8 mouse cellular contexts compared by ENCODE assay signal in genomic region chr11:75537491-75538183, GRCm38 (mm10). TPM values are rescaled to one million over a fixed set of nuclear protein-coding genes. Genes with fewer than 3 reads are reported as not detected.
DNase-seq lines count a peak whose midpoint lies in the region; ATAC-seq lines count a peak whose summit lies in the region.

No protein-coding gene starts in this region.

- H3K27ac ChIP-seq in midbrain, embryonic 10.5 days (replicated peaks), result peak overlapping the region; percentile 68
- no peak overlapping the region for H3K27ac ChIP-seq in midbrain, embryonic 16.5 days (ENCODE audit: low read length)
- no peak overlapping the region for H3K27ac ChIP-seq in embryonic facial prominence, embryonic 11.5 days (replicated peaks; ENCODE audit: low read depth, low read length)
- H3K27ac ChIP-seq in intestine, embryonic 16.5 days (ENCODE audit: low read length), result peak overlapping the region; percentile 51

- H3K9ac ChIP-seq in midbrain, embryonic 16.5 days (ENCODE audit: low read depth, low read length), result no peak overlapping the region
- H3K9ac ChIP-seq in embryonic facial prominence, embryonic 11.5 days (replicated peaks; ENCODE audit: low read length), result no peak overlapping the region; the same call in 1 of the 2 replicates
- H3K9ac ChIP-seq in intestine, embryonic 16.5 days (ENCODE audit: low read depth, low read length), result peak overlapping the region; percentile 8; the same call in 1 of the 2 replicates

- WGBS in midbrain, embryonic 10.5 days, result 48% methylated on average over 11 of the region's 11 CpGs
- WGBS in midbrain, embryonic 16.5 days, result 42% methylated on average over 11 of the region's 11 CpGs
- 45% methylated on average over 11 of the region's 11 CpGs for WGBS in embryonic facial prominence, embryonic 11.5 days
- 55% methylated on average over 11 of the region's 11 CpGs for WGBS in intestine, embryonic 16.5 days

- H3K4me3 ChIP-seq in midbrain, embryonic 10.5 days, result no peak overlapping the region
- no peak overlapping the region for H3K4me3 ChIP-seq in midbrain, embryonic 16.5 days (ENCODE audit: low read depth, low read length)
- no peak overlapping the region for H3K4me3 ChIP-seq in embryonic facial prominence, embryonic 11.5 days (ENCODE audit: low read depth, low read length)
- H3K4me3 ChIP-seq in intestine, embryonic 16.5 days (ENCODE audit: low read length), result no peak overlapping the region

- ATAC-seq in midbrain, embryonic 16.5 days, result no peak
- peak; percentile 49; the same call in 1 of the 2 replicates for ATAC-seq in embryonic facial prominence, embryonic 11.5 days (replicated peaks; ENCODE audit: insufficient number of reproducible peaks, low FRiP score, low TSS enrichment, low read depth)
- ATAC-seq in intestine, embryonic 16.5 days, result no peak
- no peak for ATAC-seq in frontal cortex, adult (ENCODE audit: low TSS enrichment)

- DNase-seq in midbrain, embryonic 10.5 days (ENCODE audit: low spot score), result no peak
- no peak for DNase-seq in embryonic facial prominence, embryonic 11.5 days (ENCODE audit: low spot score)
- DNase-seq in natural killer cell, adult 2 months (ENCODE audit: low spot score in 2 of 2), result peak; percentile 26 to 41
- no peak for DNase-seq in left cerebral cortex, adult 8-10 months (ENCODE audit: low spot score in 2 of 2)
- DNase-seq in right cerebral cortex, adult 18-20 months, result no peak

- H3K9me3 ChIP-seq in midbrain, embryonic 10.5 days (replicated peaks), result no peaks in the 10 kb centered on the region
- H3K9me3 ChIP-seq in midbrain, embryonic 16.5 days (replicated peaks; ENCODE audit: control insufficient read depth, low read length, poor library complexity, severe bottlenecking), result no peaks in the 10 kb centered on the region
- H3K9me3 ChIP-seq in embryonic facial prominence, embryonic 11.5 days (replicated peaks; ENCODE audit: control insufficient read depth, low read length), result no peaks in the 10 kb centered on the region
- no peaks in the 10 kb centered on the region for H3K9me3 ChIP-seq in intestine, embryonic 16.5 days (ENCODE audit: control insufficient read depth, low read length)

- no peak overlapping the region for H3K4me2 ChIP-seq in midbrain, embryonic 16.5 days (ENCODE audit: low read length)
- H3K4me2 ChIP-seq in embryonic facial prominence, embryonic 11.5 days (ENCODE audit: low read depth, low read length), result no peak overlapping the region
- no peak overlapping the region for H3K4me2 ChIP-seq in intestine, embryonic 16.5 days (ENCODE audit: low read depth, low read length)

- H3K36me3 ChIP-seq in midbrain, embryonic 10.5 days, result no peaks in the 10 kb centered on the region
- H3K36me3 ChIP-seq in midbrain, embryonic 16.5 days (ENCODE audit: control insufficient read depth, insufficient read depth, low read length), result no peaks in the 10 kb centered on the region
- H3K36me3 ChIP-seq in embryonic facial prominence, embryonic 11.5 days (replicated peaks; ENCODE audit: control insufficient read depth, insufficient read depth, low read depth, low read length), result no peaks in the 10 kb centered on the region
- no peaks in the 10 kb centered on the region for H3K36me3 ChIP-seq in intestine, embryonic 16.5 days (ENCODE audit: control insufficient read depth, insufficient read depth, low read length)

- H3K4me1 ChIP-seq in midbrain, embryonic 10.5 days, result peaks cover 47% of the 10 kb centered on the region
- peaks cover 29% of the 10 kb centered on the region for H3K4me1 ChIP-seq in midbrain, embryonic 16.5 days (ENCODE audit: control insufficient read depth, insufficient read depth, low read length)
- H3K4me1 ChIP-seq in embryonic facial prominence, embryonic 11.5 days (ENCODE audit: control insufficient read depth, insufficient read depth, low read length), result peaks cover 3% of the 10 kb centered on the region; the same call in 1 of the 2 replicates
- H3K4me1 ChIP-seq in intestine, embryonic 16.5 days (ENCODE audit: control insufficient read depth, insufficient read depth, low read length), result peaks cover 27% of the 10 kb centered on the region

- peaks cover 8% of the 10 kb centered on the region for H3K27me3 ChIP-seq in midbrain, embryonic 10.5 days (ENCODE audit: low read depth, poor library complexity, severe bottlenecking)
- H3K27me3 ChIP-seq in midbrain, embryonic 16.5 days (ENCODE audit: control insufficient read depth, insufficient read depth, low read depth, low read length), result no peaks in the 10 kb centered on the region
- no peaks in the 10 kb centered on the region for H3K27me3 ChIP-seq in embryonic facial prominence, embryonic 11.5 days (ENCODE audit: control insufficient read depth, insufficient read depth, low read length)
- H3K27me3 ChIP-seq in intestine, embryonic 16.5 days (replicated peaks; ENCODE audit: control insufficient read depth, insufficient read depth, low read length), result no peaks in the 10 kb centered on the region

RNA-seq across cellular contexts. Expression of gene Slc43a2, which starts 6.1 kb away (rescaled TPM):
- 6.5 and 8.2 TPM in 2 replicates for polyA plus RNA-seq in midbrain, embryonic 10.5 days (2016; fragmentation: Nextera tagmentation; extraction: Ambion mirVana)
- polyA plus RNA-seq in midbrain, embryonic 16.5 days (2015; fragmentation: Nextera tagmentation; extraction: Ambion mirVana), result 19.4 and 21.0 TPM in 2 replicates
- polyA plus RNA-seq in embryonic facial prominence, embryonic 11.5 days (2014; fragmentation: Nextera tagmentation; extraction: Ambion mirVana), result 2.6 and 3.2 TPM in 2 replicates
- 22.0 and 27.7 TPM in 2 replicates for polyA plus RNA-seq in intestine, embryonic 16.5 days (2015; fragmentation: Nextera tagmentation; extraction: Ambion mirVana)
- total RNA-seq in left cerebral cortex, adult 8-10 months (2022), result 10 to 100 TPM; 45.5 to 58.2 (median 52.2) TPM

RNA-seq across cellular contexts. Expression of gene Scarf1, which starts 24.3 kb away (rescaled TPM):
- 4.7 and 4.8 TPM in 2 replicates for polyA plus RNA-seq in midbrain, embryonic 10.5 days (2016; fragmentation: Nextera tagmentation; extraction: Ambion mirVana)
- 3.4 and 4.3 TPM in 2 replicates for polyA plus RNA-seq in midbrain, embryonic 16.5 days (2015; fragmentation: Nextera tagmentation; extraction: Ambion mirVana)
- 2.7 and 3.3 TPM in 2 replicates for polyA plus RNA-seq in embryonic facial prominence, embryonic 11.5 days (2014; fragmentation: Nextera tagmentation; extraction: Ambion mirVana)
- 5.6 and 6.0 TPM in 2 replicates for polyA plus RNA-seq in intestine, embryonic 16.5 days (2015; fragmentation: Nextera tagmentation; extraction: Ambion mirVana)
- 1 to 10 TPM; 1.6 to 1.9 (median 1.7) TPM for total RNA-seq in left cerebral cortex, adult 8-10 months (2022)

RNA-seq across cellular contexts. Expression of gene Rilp, which starts 27.7 kb away (rescaled TPM):
- polyA plus RNA-seq in midbrain, embryonic 10.5 days (2016; fragmentation: Nextera tagmentation; extraction: Ambion mirVana), result 0.35 and 0.44 TPM in 2 replicates
- polyA plus RNA-seq in midbrain, embryonic 16.5 days (2015; fragmentation: Nextera tagmentation; extraction: Ambion mirVana), result 2.8 and 2.9 TPM in 2 replicates
- 0.18 and 0.27 TPM in 2 replicates for polyA plus RNA-seq in embryonic facial prominence, embryonic 11.5 days (2014; fragmentation: Nextera tagmentation; extraction: Ambion mirVana)
- 2.4 and 2.7 TPM in 2 replicates for polyA plus RNA-seq in intestine, embryonic 16.5 days (2015; fragmentation: Nextera tagmentation; extraction: Ambion mirVana)
- 1 to 10 TPM; 1.7 to 2.4 (median 2.1) TPM for total RNA-seq in left cerebral cortex, adult 8-10 months (2022)

RNA-seq across cellular contexts. Expression of gene Pitpna, which starts 50.3 kb away (rescaled TPM):
- polyA plus RNA-seq in midbrain, embryonic 10.5 days (2016; fragmentation: Nextera tagmentation; extraction: Ambion mirVana), result 63.4 and 65.5 TPM in 2 replicates
- 95.7 and 98.3 TPM in 2 replicates for polyA plus RNA-seq in midbrain, embryonic 16.5 days (2015; fragmentation: Nextera tagmentation; extraction: Ambion mirVana)
- polyA plus RNA-seq in embryonic facial prominence, embryonic 11.5 days (2014; fragmentation: Nextera tagmentation; extraction: Ambion mirVana), result 83.0 and 84.2 TPM in 2 replicates
- 84.2 and 98.1 TPM in 2 replicates for polyA plus RNA-seq in intestine, embryonic 16.5 days (2015; fragmentation: Nextera tagmentation; extraction: Ambion mirVana)
- 100 to 1,000 TPM; 300 to 319 (median 307) TPM for total RNA-seq in left cerebral cortex, adult 8-10 months (2022)

RNA-seq across cellular contexts. Expression of gene Prpf8, which starts 51.0 kb away (rescaled TPM):
- 67.3 and 72.2 TPM in 2 replicates for polyA plus RNA-seq in midbrain, embryonic 10.5 days (2016; fragmentation: Nextera tagmentation; extraction: Ambion mirVana)
- 42.9 and 47.6 TPM in 2 replicates for polyA plus RNA-seq in midbrain, embryonic 16.5 days (2015; fragmentation: Nextera tagmentation; extraction: Ambion mirVana)
- polyA plus RNA-seq in embryonic facial prominence, embryonic 11.5 days (2014; fragmentation: Nextera tagmentation; extraction: Ambion mirVana), result 102 and 103 TPM in 2 replicates
- 34.8 and 36.3 TPM in 2 replicates for polyA plus RNA-seq in intestine, embryonic 16.5 days (2015; fragmentation: Nextera tagmentation; extraction: Ambion mirVana)
- total RNA-seq in left cerebral cortex, adult 8-10 months (2022), result 100 to 1,000 TPM; 138 to 159 (median 149) TPM

Comparison
In these comparisons a context has a peak if more than half of its experiments do, and no peak if none do; other contexts are left out.
1. H3K27ac ChIP-seq: peak in midbrain, embryonic 10.5 days (single experiment) and intestine, embryonic 16.5 days (single experiment); none in midbrain, embryonic 16.5 days (single experiment) and embryonic facial prominence, embryonic 11.5 days (single experiment).
2. DNase-seq: peak in natural killer cell, adult 2 months (2 of 2); none in midbrain, embryonic 10.5 days (single experiment), embryonic facial prominence, embryonic 11.5 days (single experiment), left cerebral cortex, adult 8-10 months (0 of 2) and right cerebral cortex, adult 18-20 months (single experiment).